Mouse (Mus musculus): ENCODE measurements around the gene Ssbp3.

DNA sequence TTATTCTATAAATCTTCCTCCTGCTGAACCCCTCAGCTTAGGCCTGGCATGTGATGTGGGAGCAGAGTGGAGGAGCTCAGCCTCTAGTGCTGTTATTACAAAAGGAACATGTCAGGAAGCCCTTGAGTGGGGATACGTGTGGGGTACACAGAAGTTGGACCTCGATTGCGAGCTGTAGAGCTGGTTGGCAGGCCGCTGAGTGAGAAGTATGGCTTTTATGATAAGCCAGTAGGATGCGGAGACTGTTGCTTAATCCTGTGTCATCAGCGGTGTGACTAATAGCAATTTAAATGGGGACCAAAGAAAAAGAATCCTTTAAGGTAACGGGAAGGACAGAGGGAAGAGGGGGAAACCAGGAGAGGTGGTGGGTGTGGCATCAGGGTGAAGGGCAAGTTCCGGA is 8.3 kb upstream of the Ssbp3 start:
- no peak for TF ChIP-seq POLR2A (IDR thresholded peaks at IDR 0.05; ENCODE audit: insufficient read depth, low read depth, low read length)
- no peak for TF ChIP-seq CTCF (IDR thresholded peaks at IDR 0.05; ENCODE audit: insufficient read depth, low read depth, low read length)
